Mouse (Mus musculus) thymus, postnatal 4 days (tissue): ENCODE results near the gene Ccdc113.

Experiments used
- DNase-seq: peaks from one replicate; pipeline ENCODE4 v3.0.0; 2021

The Ccdc113 gene

GRCm38 (mm10) chr8:95607210-95607609, 73.3 kb downstream of the Ccdc113 start:
- DNase-seq = no peak
